Mouse (Mus musculus) heart, postnatal 0 days (tissue): Measurements from ENCODE around the gene Tmem210.

Source experiments
- CTCF ChIP-seq: IDR thresholded peaks from 2 replicates; pipeline ENCODE4 v1.5.1; 2016; ENCODE audit warnings: antibody characterized with exemption, control low read depth, low read depth
- EP300 ChIP-seq: IDR thresholded peaks from 2 replicates; pipeline ENCODE4 v1.6.1; 2016; ENCODE audit warnings: antibody characterized with exemption, low read depth

- TF ChIP-seq CTCF = no peak
- no peak for TF ChIP-seq EP300
These were observed 20.1 kb upstream of the Tmem210 start for GRCm38 (mm10) chr2:25267746-25268309.
